Mouse (Mus musculus) G1E (cell line): Measurements from ENCODE around the gene A630001G21Rik. TPM values are rescaled to one million over a fixed set of nuclear protein-coding genes. Genes with fewer than 3 reads are reported as not detected.

Experiments
- ATAC-seq: 2 replicates; pipeline ENCODE4 v1.8.0; 2016; ENCODE audit warnings: mild to moderate bottlenecking; ENCODE audit not compliant: insufficient number of reproducible peaks, poor library complexity, low FRiP score, severe bottlenecking; ENCODE audit errors: extremely low read depth
- DNase-seq: peaks from one replicate; pipeline ENCODE4 v3.0.0; 2012; ENCODE audit warnings: low spot score
- H3K27me3 ChIP-seq: 2 replicates; pipeline ENCODE4 v1.6.1; 2012; ENCODE audit warnings: mild to moderate bottlenecking, low read length, inconsistent platforms; ENCODE audit not compliant: insufficient read depth
- H3K36me3 ChIP-seq: replicated peaks from 2 replicates; pipeline ENCODE3; 2012; ENCODE audit warnings: mild to moderate bottlenecking, inconsistent platforms
- H3K4me1 ChIP-seq: 2 replicates; pipeline ENCODE4 v1.6.1; 2012; ENCODE audit warnings: low read depth, low read length, inconsistent platforms, mixed read lengths; ENCODE audit not compliant: insufficient read depth
- H3K4me3 ChIP-seq: 2 replicates; pipeline ENCODE4 v1.5.1; 2012; ENCODE audit warnings: low read depth, mild to moderate bottlenecking, inconsistent platforms, low read length, moderate library complexity, mixed read lengths
- H3K9me3 ChIP-seq: replicated peaks from 2 replicates; pipeline ENCODE4 v1.6.1; 2012; ENCODE audit warnings: inconsistent platforms
- CTCF ChIP-seq: IDR thresholded peaks from 2 replicates; pipeline ENCODE4 v1.5.1; 2012; ENCODE audit warnings: low read depth, low read length, inconsistent platforms, mixed read lengths
- GATA1 ChIP-seq: IDR thresholded peaks from 2 replicates; pipeline ENCODE4 v1.6.1; 2012; ENCODE audit warnings: borderline replicate concordance, low read length, inconsistent platforms, mixed read lengths
- GATA2 ChIP-seq: IDR thresholded peaks from 2 replicates; pipeline ENCODE4 v1.6.1; 2012; ENCODE audit warnings: low read depth, low read length, inconsistent platforms, borderline replicate concordance
- POLR2AphosphoS5 ChIP-seq: IDR thresholded peaks from 2 replicates; pipeline ENCODE4 v1.6.1; 2012; ENCODE audit warnings: low read depth, low read length, inconsistent platforms; ENCODE audit not compliant: insufficient replicate concordance
- TAL1 ChIP-seq: conservative IDR thresholded peaks from 2 replicates; pipeline ENCODE4 v1.6.1; 2012; ENCODE audit warnings: low read depth, low read length, inconsistent platforms, mixed read lengths
- polyA plus RNA-seq: library from polyadenylated mRNA; stranded (reverse); fragments of >175 nt; gene quantifications from 2 replicates; pipeline ENCODE4 v1.2.3, GENCODE M21; 2012
- total RNA-seq, 2 experiments: library from RNA; stranded (forward) in 1 of 2; stranded (reverse) in 1 of 2; fragments of 200-1000 nt in 1 of 2; fragments of >200 nt in 1 of 2; fragmentation: Nextera tagmentation in 1 of 2; gene quantifications; 2 replicates each; pipeline ENCODE4 v1.2.3; 2014 to 2017

A630001G21Rik gene
- total and polyA plus RNA-seq, 3 experiments: 0.16 TPM; not detected in 2

DNA sequence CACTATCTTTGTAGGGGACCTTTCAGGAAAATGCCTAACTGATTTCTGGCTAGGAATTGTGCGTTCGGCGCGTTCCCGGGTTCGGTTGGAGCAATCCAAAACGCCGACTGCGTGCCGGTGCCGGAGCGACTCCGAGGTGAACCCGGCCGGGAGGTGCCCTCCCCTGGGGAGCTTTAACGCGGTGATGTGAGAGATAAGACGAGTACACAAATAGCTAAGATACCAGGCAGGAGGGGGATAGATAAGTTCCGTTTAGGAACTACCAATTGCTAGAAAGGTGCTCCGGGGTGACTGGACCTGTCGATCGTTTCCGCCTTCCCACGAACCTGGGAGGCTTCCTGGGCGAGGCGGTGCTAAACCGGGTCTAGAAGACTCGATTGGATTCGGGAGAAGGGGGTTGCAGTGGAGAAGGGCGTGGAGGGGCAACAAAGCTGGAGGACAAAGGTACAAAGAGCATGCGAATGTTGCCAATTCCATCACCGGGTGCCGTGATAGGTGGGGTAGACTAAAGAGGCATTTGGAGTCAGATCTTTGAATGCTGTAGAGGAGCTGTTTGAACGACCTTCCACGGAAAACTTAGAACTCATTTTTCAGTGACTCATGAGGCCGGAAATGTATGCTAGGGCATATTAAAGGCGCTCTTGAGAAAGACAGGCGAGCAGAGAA is 15.8 kb upstream of the A630001G21Rik start:
- Histone ChIP-seq H3K9me3 (no peaks in the 10 kb centered on the region), H3K36me3 (peaks cover 28% of the 10 kb centered on the region), H3K4me3 (peak overlapping the region; percentile 87), H3K27me3 (peaks cover 16% of the 10 kb centered on the region), H3K4me1 (peaks cover 35% of the 10 kb centered on the region)
- DNase-seq (peak; percentile 75), ATAC-seq (peak; percentile 72)
- TF ChIP-seq CTCF (no peak), GATA2 (peak; percentile 52; the same call in 1 of the 2 replicates), GATA1 (no peak)

DNA sequence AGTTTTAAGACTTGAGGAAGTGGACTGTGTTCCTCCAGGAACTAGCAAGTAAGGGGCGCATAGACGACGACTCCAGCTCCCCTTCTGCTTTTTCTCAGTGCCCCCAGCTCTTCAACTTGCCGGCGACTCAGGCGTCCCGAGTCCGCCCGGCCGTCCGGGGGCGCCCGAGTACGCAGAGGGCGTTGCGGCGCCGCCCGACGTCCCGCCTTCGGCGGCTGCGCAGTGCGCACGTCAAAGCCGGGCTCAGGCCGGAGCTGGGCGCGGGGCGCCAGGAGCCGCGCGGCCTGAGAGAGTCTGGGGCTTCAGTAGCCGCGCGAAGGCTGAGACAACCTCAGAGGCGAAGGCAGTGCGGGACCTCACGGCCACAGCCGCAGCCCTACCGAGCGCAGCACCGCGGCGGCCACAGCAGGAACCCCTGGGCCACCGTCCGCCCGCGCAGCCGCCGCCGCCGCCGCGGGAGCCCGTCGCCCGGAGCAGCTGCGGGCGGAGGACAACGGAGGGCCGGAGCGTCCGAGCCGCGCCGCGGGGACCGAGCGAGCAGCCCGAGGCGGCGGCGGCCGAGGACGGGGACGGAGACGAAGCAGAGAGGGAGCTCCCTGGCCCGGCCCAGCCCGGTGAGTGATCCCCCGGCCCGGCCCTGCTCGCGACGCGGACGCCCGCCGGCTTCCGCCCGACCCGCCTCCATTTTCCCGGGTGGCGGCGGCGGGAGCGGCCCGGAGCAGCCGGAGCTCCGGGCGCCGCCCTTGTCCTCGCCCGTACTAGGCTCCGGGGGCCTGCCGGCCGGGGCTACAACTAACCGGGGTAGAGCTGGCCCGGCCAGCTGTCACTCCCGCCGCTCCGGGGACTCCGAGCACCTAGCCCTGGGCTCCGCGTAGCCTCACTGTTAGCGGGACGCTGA is 15.0 kb upstream of the A630001G21Rik start, which contains the start of gene Cab39:
Gene Cab39 (plus strand): TSS at position 234 of the 898 bp plus-strand sequence.
- peaks cover 16% of the 10 kb centered on the region for H3K27me3 ChIP-seq

DNA sequence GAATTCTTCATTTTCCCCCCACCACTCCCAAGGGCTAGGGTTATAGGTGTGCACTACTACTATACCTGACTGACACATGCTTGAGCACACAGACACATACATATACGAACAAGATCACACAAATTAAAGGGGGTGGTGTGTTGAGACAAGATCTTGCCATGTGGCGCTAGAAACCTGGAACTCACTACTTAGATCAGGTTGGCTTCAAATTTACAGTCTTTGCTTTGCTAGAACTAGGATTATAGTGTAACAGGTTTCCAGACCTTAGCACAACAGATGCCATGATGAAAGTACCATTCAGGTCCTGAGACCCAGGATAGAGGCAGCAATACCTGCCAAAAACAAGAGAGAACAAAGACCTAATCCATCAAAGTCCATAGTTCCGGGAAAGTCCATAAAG is 13.0 kb upstream of the A630001G21Rik start:
- TF ChIP-seq GATA2: no peak
- no peak for TF ChIP-seq GATA1
- no peak for TF ChIP-seq POLR2AphosphoS5
- TF ChIP-seq TAL1: no peak
- Histone ChIP-seq H3K4me1 (peaks cover 22% of the 10 kb centered on the region), H3K27me3 (peaks cover 16% of the 10 kb centered on the region), H3K9me3 (no peaks in the 10 kb centered on the region), H3K4me3 (no peak overlapping the region), H3K36me3 (peaks cover 5% of the 10 kb centered on the region)
- no peak for ATAC-seq
- DNase-seq: no peak

More for the DNA sequence above, 15.0 kb upstream of the A630001G21Rik start, which contains the start of gene Cab39:
- Histone ChIP-seq H3K9me3 (no peaks in the 10 kb centered on the region), H3K4me1 (peaks cover 35% of the 10 kb centered on the region), H3K4me3 (peak within 1 kb of the TSS; percentile 87), H3K36me3 (peaks cover 23% of the 10 kb centered on the region)
- TF ChIP-seq POLR2AphosphoS5 (no peak), CTCF (0 out of 2 replicates have a peak, but pooled peaks have one; percentile 7)
- DNase-seq (peak; percentile 97), ATAC-seq (peak; percentile 56)

DNA sequence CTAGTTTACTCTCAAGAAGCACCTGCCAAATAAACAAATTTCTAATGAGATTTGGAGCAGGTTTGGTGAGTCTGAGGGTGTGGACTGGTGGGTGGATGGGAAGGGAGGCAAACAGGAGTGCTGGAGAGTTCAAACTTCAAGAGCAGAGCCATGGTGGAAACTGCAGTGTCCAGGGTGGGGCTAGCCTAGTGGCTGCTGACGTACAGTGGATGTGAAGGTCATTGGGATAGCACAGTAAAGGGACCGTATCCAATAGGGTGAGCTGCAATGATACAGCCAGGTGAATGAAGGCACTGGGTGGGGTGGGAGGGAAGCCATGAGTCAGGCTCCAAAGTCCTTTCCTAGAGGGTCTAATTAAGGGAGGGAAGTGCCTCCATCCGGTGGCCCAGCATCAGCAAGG is 12.1 kb upstream of the A630001G21Rik start:
- no peak overlapping the region for H3K4me3 ChIP-seq
- peaks cover 16% of the 10 kb centered on the region for H3K27me3 ChIP-seq
- ATAC-seq (no peak), DNase-seq (no peak)
- H3K9me3 ChIP-seq: no peaks in the 10 kb centered on the region
- TF ChIP-seq GATA2: no peak
- TF ChIP-seq GATA1: no peak
- TF ChIP-seq CTCF: no peak
- no peak for TF ChIP-seq TAL1
- TF ChIP-seq POLR2AphosphoS5: no peak
- H3K36me3 ChIP-seq: no peaks in the 10 kb centered on the region
- peaks cover 18% of the 10 kb centered on the region for H3K4me1 ChIP-seq

DNA sequence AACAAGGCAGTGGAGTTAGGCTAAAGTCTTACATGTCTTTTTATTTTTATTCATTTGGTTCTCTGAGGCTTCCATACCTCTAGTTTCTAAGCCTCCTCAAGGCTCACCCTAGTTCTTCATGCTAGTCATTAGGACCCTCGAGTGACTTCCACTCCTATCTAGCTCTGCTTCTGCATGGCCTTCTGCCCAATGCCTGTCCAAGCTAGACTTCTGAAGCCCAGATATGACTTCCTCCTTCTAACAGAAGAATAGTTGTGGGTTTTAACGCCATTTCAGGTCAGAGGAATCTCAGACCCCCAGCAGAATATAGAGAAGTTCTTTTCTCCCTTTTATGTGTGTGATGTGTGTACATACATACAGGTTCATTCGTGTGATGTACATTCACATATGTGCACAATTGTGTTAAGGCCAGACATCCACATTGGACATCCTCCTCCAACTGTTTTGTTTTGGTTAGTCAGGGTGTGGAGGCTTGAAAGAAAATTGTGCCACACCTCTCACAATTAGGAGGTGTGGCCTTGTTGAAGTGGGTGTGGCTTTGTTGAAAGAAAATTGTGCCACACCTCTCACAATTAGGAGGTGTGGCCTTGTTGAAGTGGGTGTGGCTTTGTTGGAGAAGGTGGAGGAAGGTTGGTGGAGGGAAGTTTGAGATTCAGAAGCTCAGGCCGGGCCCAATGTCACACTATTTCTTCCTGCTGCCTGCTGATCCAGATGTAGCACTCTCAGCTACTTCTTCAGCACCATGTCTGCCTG is 1.2 kb upstream of the A630001G21Rik start:
- no peaks in the 10 kb centered on the region for H3K4me1 ChIP-seq
- no peaks in the 10 kb centered on the region for H3K9me3 ChIP-seq
- H3K36me3 ChIP-seq: no peaks in the 10 kb centered on the region
- no peak for ATAC-seq
- TF ChIP-seq POLR2AphosphoS5 (no peak), TAL1 (no peak), GATA2 (no peak), GATA1 (no peak), CTCF (no peak)
- peaks cover 3% of the 10 kb centered on the region for H3K27me3 ChIP-seq
- no peak for DNase-seq
- H3K4me3 ChIP-seq: no peak overlapping the region

DNA sequence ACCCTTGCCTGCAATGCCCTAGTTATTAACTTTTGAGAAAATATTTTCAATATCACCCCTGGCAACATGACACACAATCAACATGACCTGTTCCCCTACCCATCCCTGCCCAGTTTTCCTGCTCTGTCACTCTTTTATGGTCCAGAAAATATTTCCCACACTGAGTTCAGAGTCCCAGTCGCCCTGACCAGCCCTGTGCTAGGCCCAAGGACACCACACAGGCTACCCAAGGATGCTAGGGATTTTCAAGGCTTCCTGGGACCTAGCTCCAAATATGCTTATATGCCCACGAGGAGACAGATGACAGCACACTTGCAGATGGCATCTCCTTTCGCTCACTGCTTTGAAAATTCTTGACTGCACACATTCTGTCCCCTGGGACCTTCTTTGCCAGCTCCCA is 569 bp upstream of the A630001G21Rik start:
- ATAC-seq (no peak), DNase-seq (no peak)
- H3K36me3 ChIP-seq: no peaks in the 10 kb centered on the region
- no peaks in the 10 kb centered on the region for H3K4me1 ChIP-seq
- H3K4me3 ChIP-seq: no peak overlapping the region
- H3K9me3 ChIP-seq: no peaks in the 10 kb centered on the region
- TF ChIP-seq CTCF (no peak), GATA2 (no peak), TAL1 (no peak), GATA1 (no peak), POLR2AphosphoS5 (no peak)
- H3K27me3 ChIP-seq: peaks cover 3% of the 10 kb centered on the region
